Mouse (Mus musculus): ENCODE results near the gene Psd4.

Gene Psd4

GRCm38 (mm10) chr2:24441899-24442298, 74.5 kb downstream of the Psd4 start:
- DNase-seq = no peak

- DNase-seq = no peak
Observed at GRCm38 (mm10) chr2:24442303-24442925, 75.0 kb downstream of the Psd4 start.

- no peak for DNase-seq
Observed at GRCm38 (mm10) chr2:24443256-24443790, 75.9 kb downstream of the Psd4 start.

- DNase-seq = no peak
Observed at GRCm38 (mm10) chr2:24449111-24449510, 81.7 kb downstream of the Psd4 start.

GRCm38 (mm10) chr2:24453206-24453605, 85.8 kb downstream of the Psd4 start:
- DNase-seq = no peak

GRCm38 (mm10) chr2:24454429-24455011, 87.1 kb downstream of the Psd4 start:
- DNase-seq = no peak

- DNase-seq = no peak
Observed at GRCm38 (mm10) chr2:24455057-24455855, 87.9 kb downstream of the Psd4 start.

- no peak for DNase-seq
Observed at GRCm38 (mm10) chr2:24456841-24457240, 89.5 kb downstream of the Psd4 start.

GRCm38 (mm10) chr2:24460112-24460807, 92.9 kb downstream of the Psd4 start:
- DNase-seq = no peak

GRCm38 (mm10) chr2:24460808-24461127, 93.4 kb downstream of the Psd4 start:
- DNase-seq = no peak

Data from lung, postnatal 10 days (tissue).